ENCODE assay signal across 19 mouse cellular contexts in genomic region chr11:54491946-54492558, GRCm38 (mm10). TPM values are rescaled to one million over a fixed set of nuclear protein-coding genes. Genes with fewer than 3 reads are reported as not detected.
A peak's percentile ranks its signal among the peaks of the same experiment; 100 is the strongest.
DNase-seq lines count a peak whose midpoint lies in the region; ATAC-seq and TF ChIP-seq lines count a peak whose summit lies in the region.
"Had no signal": no experiment of that assay in that cellular context is flagged by ENCODE, and none has a peak within 500 bp of the region (broad histone marks: within the 10 kb centered on the region; RNA-seq: fewer than 3 reads in every experiment).

No protein-coding gene starts in this region.

- H3K27me3 ChIP-seq in CH12.LX (replicated peaks): no peaks in the 10 kb centered on the region
- H3K27me3 ChIP-seq: embryonic facial prominence, embryonic 15.5 days; midbrain, embryonic 15.5 days; neural tube, embryonic 13.5 days had no signal

- no peak overlapping the region for H3K9ac ChIP-seq in CH12.LX (ENCODE audit: insufficient read depth, low read depth)
- H3K9ac ChIP-seq: embryonic facial prominence, embryonic 15.5 days; hindbrain, embryonic 14.5 days; midbrain, embryonic 15.5 days; neural tube, embryonic 13.5 days had no signal

- H3K4me1 ChIP-seq in CH12.LX (ENCODE audit: control insufficient read depth in 1 of 2, insufficient read depth in 2 of 2): peaks cover 2 to 27% of the 10 kb centered on the region in 2 experiments; a peak in 2 of 4 replicates
- H3K4me1 ChIP-seq in embryonic fibroblast, embryonic 13.5 days (ENCODE audit: control insufficient read depth, insufficient read depth, low read length): peaks cover 3% of the 10 kb centered on the region
- H3K4me1 ChIP-seq: embryonic facial prominence, embryonic 15.5 days; midbrain, embryonic 15.5 days; neural tube, embryonic 13.5 days had no signal

- no peaks in the 10 kb centered on the region for H3K9me3 ChIP-seq in CH12.LX (replicated peaks; ENCODE audit: low read length)
- H3K9me3 ChIP-seq: embryonic facial prominence, embryonic 15.5 days; midbrain, embryonic 15.5 days; neural tube, embryonic 13.5 days had no signal

- no peak for TF ChIP-seq CTCF in CH12.LX (conservative IDR thresholded peaks at IDR 0.05 in 1 of 2, IDR thresholded peaks at IDR 0.05 in 1 of 2; ENCODE audit: low read depth in 2 of 2, low read length in 2 of 2)
- no peak for TF ChIP-seq CTCF in embryonic fibroblast, embryonic 13.5 days (IDR thresholded peaks at IDR 0.05; ENCODE audit: borderline replicate concordance, insufficient read depth, low read length)

- H3K27ac ChIP-seq in CH12.LX (ENCODE audit: insufficient read depth, low read depth): 0 out of 2 replicates have a peak overlapping the region, but pooled peaks have one; percentile 37
- peak overlapping the region; percentile 98 for H3K27ac ChIP-seq in embryonic fibroblast, embryonic 13.5 days (ENCODE audit: insufficient read depth, low read length)
- H3K27ac ChIP-seq: embryonic facial prominence, embryonic 15.5 days; hindbrain, embryonic 14.5 days; midbrain, embryonic 15.5 days; neural tube, embryonic 13.5 days had no signal

- peaks cover 2% of the 10 kb centered on the region; the same call in 1 of the 2 replicates for H3K79me2 ChIP-seq in CH12.LX (replicated peaks; ENCODE audit: control insufficient read depth, extremely low read depth, insufficient read depth, poor library complexity, severe bottlenecking)

- peak; percentile 36; the same call in 1 of the 2 replicates for TF ChIP-seq EP300 in CH12.LX (IDR thresholded peaks at IDR 0.05; ENCODE audit: low read length)

- dilution Hi-C loops in CH12.LX (cut with MboI; ENCODE audit: extremely low pct_ligation_motif_present, extremely low pct_unique_long_range_greater_than_20kb, low sequenced_read_pairs): no loop called here

- H3K4me2 ChIP-seq in CH12.LX (ENCODE audit: insufficient read depth, low read depth, poor library complexity, severe bottlenecking): no peak overlapping the region
- H3K4me2 ChIP-seq: embryonic facial prominence, embryonic 15.5 days; hindbrain, embryonic 14.5 days; midbrain, embryonic 15.5 days; neural tube, embryonic 13.5 days had no signal

- peaks cover 11 to 60% of the 10 kb centered on the region in 2 experiments for H3K36me3 ChIP-seq in CH12.LX (replicated peaks in 1 of 2; ENCODE audit: control insufficient read depth in 1 of 2, insufficient read depth in 1 of 2, low read length in 1 of 2)

- H3K4me3 ChIP-seq in CH12.LX (replicated peaks in 1 of 3; ENCODE audit: low read depth in 2 of 3, low read length in 2 of 3, poor library complexity in 1 of 3): no peak overlapping the region
- no peak overlapping the region for H3K4me3 ChIP-seq in embryonic fibroblast, embryonic 13.5 days (ENCODE audit: insufficient read depth, low read length)
- H3K4me3 ChIP-seq: embryonic facial prominence, embryonic 15.5 days; midbrain, embryonic 15.5 days; myocyte; neural tube, embryonic 13.5 days had no signal

- in situ Hi-C loops in CH12.LX (cut with MboI; ENCODE audit: low pct_ligation_motif_present, low pct_unique_long_range_greater_than_20kb, low sequenced_read_pairs): no loop called here

- ATAC-seq in megakaryocyte progenitor cell, adult 5-6 weeks (replicated peaks; ENCODE audit: poor library complexity): peak; percentile 57
- no peak for ATAC-seq in erythroid progenitor cell, adult 5-6 weeks (replicated peaks; ENCODE audit: low FRiP score, poor library complexity, severe bottlenecking)
- ATAC-seq: midbrain, embryonic 15.5 days had no signal

- DNase-seq in 416B (ENCODE audit: low read depth): peak; percentile 70
- DNase-seq in CH12.LX (ENCODE audit: extremely low read depth): peak; percentile 44
- DNase-seq in spleen, adult 12 weeks (ENCODE audit: low spot score): no peak
- DNase-seq in adrenal gland, postnatal 36 days: no peak
- DNase-seq: adrenal gland, postnatal 14 days; cerebellum, adult 11 months; cerebellum, postnatal 25 days; gastrocnemius, postnatal 25 days; kidney, postnatal 10 days; lung, adult 18-20 months; lung, postnatal 14 days had no signal

- TF ChIP-seq POLR2A in CH12.LX (IDR thresholded peaks at IDR 0.05; ENCODE audit: low read depth, low read length): no peak
- TF ChIP-seq POLR2A in embryonic fibroblast, embryonic 13.5 days (IDR thresholded peaks at IDR 0.05; ENCODE audit: low read depth, low read length): no peak

- no peak for TF ChIP-seq RAD21 in CH12.LX (IDR thresholded peaks at IDR 0.05; ENCODE audit: low read depth, low read length)

TF ChIP-seq in CH12.LX, 34 proteins besides CTCF, POLR2A, EP300 and RAD21:
- peak; percentile 68; the same call in 1 of the 2 replicates for TF ChIP-seq MEF2A (IDR thresholded peaks at IDR 0.05; ENCODE audit: borderline replicate concordance, low read depth, low read length)
- TF ChIP-seq MAX (IDR thresholded peaks at IDR 0.05; ENCODE audit: low read length): no peak
- TF ChIP-seq JUN (IDR thresholded peaks at IDR 0.05; ENCODE audit: insufficient read depth, low read depth, low read length): no peak
- no peak for TF ChIP-seq USF1 (IDR thresholded peaks at IDR 0.05; ENCODE audit: low read depth, low read length)
- TF ChIP-seq GABPA (IDR thresholded peaks at IDR 0.05; ENCODE audit: insufficient replicate concordance, low read depth, low read length): no peak

RNA-seq across cellular contexts. Expression of gene Rapgef6, which starts 30.6 kb away (rescaled TPM):
- total RNA-seq in CH12.LX (2012; rRNA removed) (34.1 and 38.3 TPM in 2 replicates), CH12.LX (2014; rRNA removed) (36.7 and 39.5 TPM in 2 replicates)
- polyA plus RNA-seq in CH12.LX (2012; ENCODE audit: insufficient read length, low read depth): 54.8 and 63.8 TPM in 2 replicates
- 20.7 and 21.7 TPM in 2 replicates for polyA plus RNA-seq in embryonic fibroblast, embryonic 13.5 days (2011; ENCODE audit: insufficient read length, low read depth, missing spikeins)
- total RNA-seq in megakaryocyte progenitor cell, adult 5-6 weeks (2015): 53.3 and 61.0 TPM in 2 replicates
- total RNA-seq in megakaryocyte progenitor cell, adult 5-6 weeks (2017): 46.9 and 63.7 TPM in 2 replicates
- total RNA-seq in erythroid progenitor cell, adult 5-6 weeks (2015; ENCODE audit: low replicate concordance): 50.1 and 70.4 TPM in 2 replicates
- total RNA-seq in erythroid progenitor cell, adult 5-6 weeks (2017; ENCODE audit: low replicate concordance): 90.4 and 96.1 TPM in 2 replicates
- 10 to 100 TPM; 23.0 to 24.5 TPM for total RNA-seq in adrenal gland, postnatal 36 days (2021)

RNA-seq across cellular contexts. Expression of gene Fnip1, which starts 54.1 kb away (rescaled TPM):
- total RNA-seq in CH12.LX (2012; rRNA removed): 15.4 and 15.5 TPM in 2 replicates
- 24.5 and 29.5 TPM in 2 replicates for total RNA-seq in CH12.LX (2014; rRNA removed)
- 20.7 and 21.8 TPM in 2 replicates for polyA plus RNA-seq in CH12.LX (2012; ENCODE audit: insufficient read length, low read depth)
- 30.0 and 38.5 TPM in 2 replicates for polyA plus RNA-seq in embryonic fibroblast, embryonic 13.5 days (2011; ENCODE audit: insufficient read length, low read depth, missing spikeins)
- 36.0 and 36.8 TPM in 2 replicates for total RNA-seq in megakaryocyte progenitor cell, adult 5-6 weeks (2015)
- 31.4 and 32.4 TPM in 2 replicates for total RNA-seq in megakaryocyte progenitor cell, adult 5-6 weeks (2017)
- 22.7 and 44.9 TPM in 2 replicates for total RNA-seq in erythroid progenitor cell, adult 5-6 weeks (2015; ENCODE audit: low replicate concordance)
- 28.0 and 35.0 TPM in 2 replicates for total RNA-seq in erythroid progenitor cell, adult 5-6 weeks (2017; ENCODE audit: low replicate concordance)
- 10 to 100 TPM; 25.5 to 31.3 TPM for total RNA-seq in adrenal gland, postnatal 36 days (2021)

Comparison
In these comparisons a context has a peak if more than half of its experiments do, and no peak if none do; other contexts are left out.
1. DNase-seq: peak in 416B (single experiment) and CH12.LX (single experiment); none in spleen, adult 12 weeks (single experiment) and adrenal gland, postnatal 36 days (0 of 2).